Mouse (Mus musculus) intestine, embryonic 14.5 days (tissue): ENCODE data around the gene Wasf2. TPM values are rescaled to one million over a fixed set of nuclear protein-coding genes. Genes with fewer than 3 reads are reported as not detected.
"Not testable (repeated sequence)": the region's sequence is repeated elsewhere in the genome, so short reads cannot be mapped to it uniquely, and the experiment has no call there.

Source experiments
- ATAC-seq: fragments of 200-750 bp; cut with Nextera tagmentation; replicated peaks from 2 replicates; pipeline ENCODE4 v1.8.0; 2017; ENCODE audit warnings: low read depth, moderate number of reproducible peaks, moderate TSS enrichment, moderate library complexity; ENCODE audit not compliant: low FRiP score, low TSS enrichment
- DNase-seq: peaks from one replicate; pipeline ENCODE4 v3.0.0-alpha.2; 2018; ENCODE audit warnings: low spot score
- H3K27ac ChIP-seq: fragments of 300-500 bp; sonication (generic); 2 replicates; pipeline ENCODE4 v1.5.1; 2014; ENCODE audit warnings: low read depth, mild to moderate bottlenecking, control low read depth
- H3K27me3 ChIP-seq: fragments of 300-500 bp; sonication (generic); replicated peaks from 2 replicates; pipeline ENCODE4 v1.6.1; 2014; ENCODE audit warnings: low read length, control low read depth; ENCODE audit not compliant: control insufficient read depth, insufficient read depth
- H3K36me3 ChIP-seq: fragments of 300-500 bp; sonication (generic); 2 replicates; pipeline ENCODE4 v1.6.1; 2014; ENCODE audit warnings: low read length, control low read depth; ENCODE audit not compliant: control insufficient read depth, insufficient read depth
- H3K4me1 ChIP-seq: fragments of 300-500 bp; sonication (generic); replicated peaks from 2 replicates; pipeline ENCODE4 v1.6.1; 2014; ENCODE audit warnings: low read length, control low read depth, mixed read lengths; ENCODE audit not compliant: control insufficient read depth, insufficient read depth
- H3K4me2 ChIP-seq: fragments of 300-500 bp; sonication (generic); 2 replicates; pipeline ENCODE4 v1.6.1; 2014; ENCODE audit warnings: low read length
- H3K4me3 ChIP-seq: fragments of 300-500 bp; sonication (generic); 2 replicates; pipeline ENCODE4 v1.5.1; 2014; ENCODE audit warnings: low read depth, low read length, control low read depth, mixed read lengths
- H3K9ac ChIP-seq: fragments of 300-500 bp; sonication (generic); 2 replicates; pipeline ENCODE4 v1.6.1; 2014; ENCODE audit warnings: mild to moderate bottlenecking, low read length
- H3K9me3 ChIP-seq: fragments of 300-500 bp; sonication (generic); 2 replicates; pipeline ENCODE4 v1.6.1; 2016; ENCODE audit warnings: low read length, control low read depth; ENCODE audit not compliant: control insufficient read depth
- WGBS: fragments of 180-500 bp; shearing (Covaris S2); extraction: QIAGEN DNeasy Blood & Tissue Kit; methylation state at CpG from one replicate; pipeline ENCODE4 v1.1.7; 2014; 5-methylcytosine and 5-hydroxymethylcytosine counted together
- polyA plus RNA-seq: library from polyadenylated mRNA; unstranded; fragments of >200 nt; fragmentation: Nextera tagmentation; extraction: Ambion mirVana; gene quantifications from 2 replicates; pipeline ENCODE4 v1.2.1, GENCODE M21; 2014

Gene Wasf2
- polyA plus RNA-seq, 1 experiment from 2014 or later: 79.6 TPM

- ATAC-seq (no peak), DNase-seq (no peak)
- Histone ChIP-seq H3K4me1 (peaks cover 67% of the 10 kb centered on the region), H3K4me2 (no peak overlapping the region; the same call in none of the 2 replicates), H3K9ac (0 out of 2 replicates have a peak overlapping the region, but pooled peaks have one; percentile 3), H3K36me3 (no peaks in the 10 kb centered on the region), H3K4me3 (peak overlapping the region; percentile 10; the same call in 1 of the 2 replicates), H3K27ac (peak overlapping the region; percentile 81), H3K27me3 (no peaks in the 10 kb centered on the region), H3K9me3 (no peaks in the 10 kb centered on the region)
- WGBS: 20% methylated on average over 6 of the region's 6 CpGs
These were observed 36.7 kb upstream of the Wasf2 start for GRCm38 (mm10) chr4:133093481-133094033.

DNA sequence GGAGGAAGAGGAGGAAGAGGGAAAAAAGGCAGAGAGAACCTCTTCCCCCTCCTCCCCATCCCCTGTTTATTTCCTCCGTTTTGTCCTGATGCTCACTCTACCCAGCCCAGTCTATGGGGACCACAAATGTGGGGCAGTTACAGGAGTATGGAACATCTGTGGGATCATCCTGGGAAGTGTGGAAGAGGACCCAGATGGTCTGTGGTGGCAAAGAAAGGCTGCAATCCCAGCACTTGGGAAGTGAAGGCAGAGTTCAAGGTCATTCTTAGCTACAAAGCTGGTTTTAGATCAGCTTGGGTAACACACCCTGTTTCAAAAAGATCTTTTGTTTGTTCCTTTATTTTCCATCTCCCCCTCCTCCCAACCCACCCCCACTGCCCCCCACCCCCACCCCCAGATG lies 36.0 kb upstream of the Wasf2 start:
- Histone ChIP-seq H3K9ac (no peak overlapping the region), H3K9me3 (no peaks in the 10 kb centered on the region), H3K4me1 (peaks cover 63% of the 10 kb centered on the region), H3K4me3 (no peak overlapping the region), H3K4me2 (no peak overlapping the region), H3K27ac (peak overlapping the region; percentile 33; the same call in 1 of the 2 replicates), H3K36me3 (no peaks in the 10 kb centered on the region), H3K27me3 (no peaks in the 10 kb centered on the region)
- WGBS: 44% methylated on average over 1 of the region's 1 CpGs
- DNase-seq (no peak), ATAC-seq (no peak)

DNA sequence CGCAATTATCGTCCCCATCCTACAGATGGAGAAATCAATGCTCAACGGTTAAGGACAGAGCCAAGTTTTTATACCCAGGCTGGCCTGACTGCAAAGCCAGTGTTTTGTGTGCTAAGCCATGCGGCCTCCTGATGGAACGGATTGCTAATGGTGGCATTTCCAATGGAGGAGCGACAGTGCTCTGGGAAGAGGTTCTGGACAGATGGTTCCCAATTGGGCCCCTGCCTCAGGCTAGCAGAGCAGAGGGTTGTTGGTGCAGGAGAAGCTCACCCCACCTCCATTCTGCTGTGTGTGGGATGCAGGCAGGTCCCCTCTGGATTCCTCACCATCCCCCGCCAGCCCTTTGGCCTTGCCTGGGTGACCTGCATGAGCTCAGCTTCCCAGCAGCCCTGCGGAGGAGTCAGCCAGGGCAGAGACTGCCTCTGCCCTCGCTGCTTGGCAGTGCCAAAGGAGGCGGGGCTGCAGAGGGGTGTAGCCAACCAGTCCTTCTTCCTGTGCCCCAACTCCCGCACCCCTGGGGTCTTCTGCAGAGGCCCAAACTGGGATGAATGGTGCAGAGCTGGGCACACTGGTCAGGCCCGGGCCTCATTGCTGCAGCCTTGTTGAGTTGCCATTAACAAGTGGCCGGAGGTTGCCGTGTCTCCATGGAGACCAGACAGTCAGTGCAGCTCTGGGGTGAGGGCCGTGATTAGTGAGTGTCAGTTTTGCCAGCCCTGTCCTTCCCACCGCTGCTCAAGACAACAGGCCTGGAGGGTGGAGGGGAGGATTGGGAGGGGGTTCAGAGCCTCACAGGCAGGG lies 35.2 kb upstream of the Wasf2 start:
- H3K9me3 ChIP-seq: no peaks in the 10 kb centered on the region
- H3K4me1 ChIP-seq: peaks cover 55% of the 10 kb centered on the region
- ATAC-seq: peak; percentile 37; the same call in 1 of the 2 replicates

GRCm38 (mm10) chr4:133095734-133096065 lies 34.6 kb upstream of the Wasf2 start:
- not testable (repeated sequence) for H3K9ac ChIP-seq, DNase-seq, H3K4me3 ChIP-seq, H3K36me3 ChIP-seq, H3K27me3 ChIP-seq, H3K9me3 ChIP-seq
- Histone ChIP-seq H3K4me2 (peak overlapping the region; percentile 43), H3K4me1 (peaks cover 49% of the 10 kb centered on the region), H3K27ac (peak overlapping the region; percentile 57)
- ATAC-seq: peak; percentile 13; the same call in 1 of the 2 replicates
- 31% methylated on average over 3 of the region's 3 CpGs for WGBS

More for the DNA sequence above, 35.2 kb upstream of the Wasf2 start:
- Histone ChIP-seq H3K27ac (peak overlapping the region; percentile 57), H3K27me3 (no peaks in the 10 kb centered on the region), H3K4me2 (peak overlapping the region; percentile 43), H3K36me3 (no peaks in the 10 kb centered on the region), H3K9ac (no peak overlapping the region), H3K4me3 (no peak overlapping the region)
- WGBS: 48% methylated on average over 16 of the region's 16 CpGs
- no peak for DNase-seq

DNA sequence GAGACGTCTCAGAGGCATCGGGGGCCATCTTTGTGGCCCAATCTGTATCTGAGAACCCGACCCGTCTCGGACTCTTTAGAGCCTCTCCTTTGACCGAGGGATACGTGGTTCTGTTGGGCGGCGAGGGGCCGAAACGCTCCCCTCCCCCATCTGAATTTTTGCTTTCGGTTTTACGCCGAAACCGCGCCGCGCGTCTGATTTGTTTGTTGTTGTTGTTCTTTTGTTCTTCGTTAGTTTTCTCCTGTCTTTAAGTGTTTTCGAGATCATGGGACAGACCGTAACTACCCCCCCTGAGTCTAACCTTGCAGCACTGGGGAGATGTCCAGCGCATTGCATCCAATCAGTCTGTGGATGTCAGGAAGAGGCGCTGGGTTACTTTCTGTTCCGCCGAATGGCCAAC lies 33.6 kb upstream of the Wasf2 start:
- H3K9ac ChIP-seq, H3K27ac ChIP-seq, H3K9me3 ChIP-seq, H3K4me2 ChIP-seq, H3K36me3 ChIP-seq, H3K27me3 ChIP-seq, ATAC-seq, DNase-seq: not testable (repeated sequence)
- Histone ChIP-seq H3K4me3 (peak overlapping the region; percentile 22; the same call in 1 of the 2 replicates), H3K4me1 (peaks cover 39% of the 10 kb centered on the region)
- 0% methylated on average over 11 of the region's 26 CpGs for WGBS

DNA sequence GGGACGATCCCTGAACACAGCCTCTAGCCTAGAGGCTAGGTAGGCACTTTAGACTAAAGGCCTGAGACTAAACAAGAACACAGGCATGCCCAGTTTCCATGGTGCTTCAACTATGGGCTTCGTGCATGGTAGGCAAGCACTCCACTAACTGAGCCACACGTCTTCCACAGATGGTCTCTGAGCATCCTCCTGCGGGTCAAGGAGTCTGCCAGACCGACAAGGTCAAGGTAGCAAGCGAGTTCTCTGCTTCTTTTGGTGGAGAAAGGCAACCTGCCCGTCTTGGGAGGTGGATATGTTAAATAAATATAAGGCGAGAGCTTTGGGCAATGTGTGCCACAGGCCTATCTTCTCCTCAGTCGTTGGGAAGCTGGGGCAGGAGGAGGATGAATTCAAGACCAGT lies 28.6 kb upstream of the Wasf2 start:
- Histone ChIP-seq H3K27ac (no peak overlapping the region), H3K4me1 (peaks cover 14% of the 10 kb centered on the region; the same call in 1 of the 2 replicates), H3K36me3 (no peaks in the 10 kb centered on the region), H3K4me3 (no peak overlapping the region), H3K27me3 (no peaks in the 10 kb centered on the region), H3K4me2 (no peak overlapping the region), H3K9me3 (no peaks in the 10 kb centered on the region), H3K9ac (no peak overlapping the region)
- 80% methylated on average over 9 of the region's 9 CpGs for WGBS
- ATAC-seq (no peak), DNase-seq (no peak)

DNA sequence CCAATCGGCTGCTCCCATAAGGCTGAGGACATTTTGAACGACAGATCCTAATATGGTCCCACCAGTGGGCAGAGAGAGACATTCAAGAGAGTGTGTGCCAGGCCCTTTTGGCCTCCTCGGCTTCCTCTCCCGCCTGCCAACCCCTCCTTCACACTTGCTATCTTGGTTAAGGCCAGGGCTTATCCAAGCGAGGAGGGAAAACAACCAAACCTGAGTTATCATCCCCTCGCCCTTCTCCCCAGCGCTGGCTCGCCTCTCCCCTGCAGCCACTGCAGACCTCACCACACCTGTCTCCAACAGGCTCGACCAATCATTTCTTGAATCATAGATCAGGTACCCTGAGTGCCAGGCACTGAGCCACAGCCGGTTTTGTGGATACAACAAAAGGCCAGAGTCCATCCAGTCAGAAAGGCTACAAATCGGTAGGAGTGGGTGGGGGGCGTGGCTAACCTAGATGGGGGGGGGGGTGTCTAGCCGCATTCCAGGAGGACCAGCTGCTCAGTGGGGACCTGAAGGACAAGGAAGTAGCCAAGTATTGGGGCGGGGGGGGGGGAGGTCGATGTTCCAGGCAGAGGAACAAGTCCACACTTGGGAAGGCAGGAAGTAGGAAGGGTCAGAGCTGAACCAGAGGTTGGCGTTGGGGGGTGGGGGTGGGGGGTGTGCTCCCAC lies 26.6 kb upstream of the Wasf2 start:
- Histone ChIP-seq H3K4me1 (peaks cover 22% of the 10 kb centered on the region; the same call in 1 of the 2 replicates), H3K27me3 (no peaks in the 10 kb centered on the region), H3K9me3 (no peaks in the 10 kb centered on the region), H3K9ac (no peak overlapping the region), H3K4me3 (no peak overlapping the region), H3K36me3 (no peaks in the 10 kb centered on the region), H3K27ac (peak overlapping the region; percentile 79), H3K4me2 (peak overlapping the region; percentile 16; the same call in 1 of the 2 replicates)
- peak; percentile 74 for DNase-seq
- 20% methylated on average over 16 of the region's 16 CpGs for WGBS
- ATAC-seq: peak; percentile 87

- peak; percentile 60; the same call in 1 of the 2 replicates for ATAC-seq
These were observed 26.1 kb upstream of the Wasf2 start for GRCm38 (mm10) chr4:133104194-133104569.

More at GRCm38 (mm10) chr4:133104194-133104569, 26.1 kb upstream of the Wasf2 start:
- Histone ChIP-seq H3K4me2 (peak overlapping the region; percentile 16; the same call in 1 of the 2 replicates), H3K9me3 (no peaks in the 10 kb centered on the region), H3K9ac (0 out of 2 replicates have a peak overlapping the region, but pooled peaks have one; percentile 16), H3K4me1 (peaks cover 22% of the 10 kb centered on the region; the same call in 1 of the 2 replicates), H3K27ac (peak overlapping the region; percentile 79), H3K27me3 (no peaks in the 10 kb centered on the region), H3K4me3 (no peak overlapping the region), H3K36me3 (no peaks in the 10 kb centered on the region)
- WGBS: 23% methylated on average over 10 of the region's 10 CpGs
- no peak for DNase-seq
